Comparison of ENCODE assay signal across 18 mouse cellular contexts in genomic region chr19:18898238-18898637, GRCm38 (mm10).
"Had no signal": no experiment of that assay in that cellular context is flagged by ENCODE, and none has a peak within 500 bp of the region (broad histone marks: within the 10 kb centered on the region; RNA-seq: fewer than 3 reads in every experiment).

No protein-coding gene starts in this region.

- H3K9me3 ChIP-seq: liver, embryonic 15.5 days; midbrain, embryonic 10.5 days; neural tube, embryonic 12.5 days had no signal

- H3K9ac ChIP-seq: liver, embryonic 15.5 days; neural tube, embryonic 12.5 days had no signal

- DNase-seq: kidney, adult 11 months; kidney, adult 9 months; kidney, postnatal 36 days; layer of hippocampus, adult 9-11 months; layer of hippocampus, postnatal 36 days; lung, adult 2 months; lung, postnatal 36 days; retina, postnatal 1 day; right cerebral cortex, postnatal 4 days; spleen, adult 18-20 months; thymus, postnatal 36 days had no signal

- H3K4me3 ChIP-seq: liver, embryonic 15.5 days; midbrain, embryonic 10.5 days; myocyte; neural tube, embryonic 12.5 days had no signal

- H3K4me1 ChIP-seq: liver, embryonic 15.5 days had no signal

- ATAC-seq: lung, postnatal 0 days had no signal

- H3K36me3 ChIP-seq: liver, embryonic 15.5 days; midbrain, embryonic 10.5 days; neural tube, embryonic 12.5 days had no signal

- H3K27me3 ChIP-seq: liver, embryonic 15.5 days; neural tube, embryonic 12.5 days had no signal

- H3K27ac ChIP-seq: kidney, postnatal 0 days; liver, embryonic 15.5 days; midbrain, embryonic 10.5 days; neural tube, embryonic 12.5 days had no signal

- H3K4me2 ChIP-seq: liver, embryonic 11.5 days; liver, embryonic 15.5 days; neural tube, embryonic 12.5 days had no signal
